Mouse (Mus musculus) liver, postnatal 0 days (tissue): ENCODE results near the gene Ggn. TPM values are rescaled to one million over a fixed set of nuclear protein-coding genes. Genes with fewer than 3 reads are reported as not detected.

Source experiments
- ATAC-seq: fragments of 200-750 bp; cut with Nextera tagmentation; 2 replicates; pipeline ENCODE4 v1.8.0; 2017; ENCODE audit warnings: mild to moderate bottlenecking, moderate library complexity
- DNase-seq: peaks from one replicate; pipeline ENCODE4 v3.0.0-alpha.2; 2016
- H3K27ac ChIP-seq: fragments of 300-500 bp; sonication (generic); 2 replicates; pipeline ENCODE4 v1.5.1; 2014; ENCODE audit warnings: antibody characterized with exemption, moderate library complexity, mild to moderate bottlenecking, low read depth
- H3K27me3 ChIP-seq: fragments of 300-500 bp; sonication (generic); 2 replicates; pipeline ENCODE4 v1.6.1; 2014; ENCODE audit warnings: low read length, control low read depth, mixed read lengths; ENCODE audit not compliant: insufficient read depth
- H3K36me3 ChIP-seq: fragments of 300-500 bp; sonication (generic); replicated peaks from 2 replicates; pipeline ENCODE4 v1.6.1; 2014; ENCODE audit warnings: mild to moderate bottlenecking, control low read depth, low read length, moderate library complexity, mixed read lengths; ENCODE audit not compliant: insufficient read depth
- H3K4me1 ChIP-seq: fragments of 300-500 bp; sonication (generic); 2 replicates; pipeline ENCODE4 v1.6.1; 2014; ENCODE audit warnings: antibody characterized with exemption, mild to moderate bottlenecking, control low read depth; ENCODE audit not compliant: insufficient read depth
- H3K4me2 ChIP-seq: fragments of 300-500 bp; sonication (generic); 2 replicates; pipeline ENCODE4 v1.6.1; 2014; ENCODE audit warnings: low read depth, mild to moderate bottlenecking, low read length, moderate library complexity, mixed read lengths
- H3K4me3 ChIP-seq: fragments of 300-500 bp; sonication (generic); 2 replicates; pipeline ENCODE4 v1.5.1; 2014; ENCODE audit warnings: low read depth, low read length
- H3K9ac ChIP-seq: fragments of 300-500 bp; sonication (generic); replicated peaks from 2 replicates; pipeline ENCODE4 v1.6.1; 2014; ENCODE audit warnings: mild to moderate bottlenecking, moderate library complexity
- H3K9me3 ChIP-seq: fragments of 300-500 bp; sonication (generic); 2 replicates; pipeline ENCODE4 v1.6.1; 2016; ENCODE audit warnings: mild to moderate bottlenecking, control low read depth, low read length, mixed read lengths
- CTCF ChIP-seq: sonication (generic); IDR thresholded peaks from 2 replicates; pipeline ENCODE4 v1.5.1; 2016; ENCODE audit warnings: antibody characterized with exemption, low read depth
- EP300 ChIP-seq: IDR thresholded peaks from 2 replicates; pipeline ENCODE4 v1.6.1; 2016; ENCODE audit warnings: antibody characterized with exemption, low read depth, mild to moderate bottlenecking
- WGBS: fragments of 180-500 bp; shearing (Covaris S2); extraction: QIAGEN DNeasy Blood & Tissue Kit; methylation state at CpG from one replicate; pipeline ENCODE4 v1.1.7; 2014; ENCODE audit not compliant: insufficient replicate concordance; 5-methylcytosine and 5-hydroxymethylcytosine counted together
- polyA plus RNA-seq: library from polyadenylated mRNA; unstranded; fragments of >200 nt; fragmentation: Nextera tagmentation; extraction: Ambion mirVana; gene quantifications from 2 replicates; pipeline ENCODE4 v1.2.1, GENCODE M21; 2015

Gene Ggn
- polyA plus RNA-seq, 1 experiment from 2014 or later = not detected

- Histone ChIP-seq H3K4me2 (no peak overlapping the region), H3K36me3 (no peaks in the 10 kb centered on the region), H3K27ac (no peak overlapping the region), H3K27me3 (no peaks in the 10 kb centered on the region), H3K4me1 (peaks cover 4% of the 10 kb centered on the region; the same call in 1 of the 2 replicates), H3K9me3 (no peaks in the 10 kb centered on the region), H3K4me3 (no peak overlapping the region), H3K9ac (no peak overlapping the region)
- DNase-seq (no peak), ATAC-seq (no peak)
- WGBS = 61% methylated on average over 4 of the region's 4 CpGs
- TF ChIP-seq CTCF (no peak), EP300 (no peak)
These were observed 26.0 kb upstream of the Ggn start for GRCm38 (mm10) chr7:29144006-29144405.

GRCm38 (mm10) chr7:29146625-29147367, 23.2 kb upstream of the Ggn start:
- Histone ChIP-seq H3K9ac (no peak overlapping the region), H3K9me3 (no peaks in the 10 kb centered on the region), H3K36me3 (no peaks in the 10 kb centered on the region), H3K4me3 (no peak overlapping the region), H3K27me3 (no peaks in the 10 kb centered on the region), H3K27ac (no peak overlapping the region), H3K4me1 (peaks cover 4% of the 10 kb centered on the region; the same call in 1 of the 2 replicates), H3K4me2 (no peak overlapping the region)
- WGBS = 70% methylated on average over 7 of the region's 7 CpGs
- TF ChIP-seq CTCF = no peak
- TF ChIP-seq EP300 = no peak
- no peak for DNase-seq
- ATAC-seq = no peak

- ATAC-seq (no peak), DNase-seq (no peak)
- Histone ChIP-seq H3K4me3 (no peak overlapping the region), H3K9ac (no peak overlapping the region), H3K27me3 (no peaks in the 10 kb centered on the region), H3K36me3 (no peaks in the 10 kb centered on the region), H3K4me2 (no peak overlapping the region), H3K4me1 (peaks cover 4% of the 10 kb centered on the region; the same call in 1 of the 2 replicates), H3K27ac (no peak overlapping the region), H3K9me3 (no peaks in the 10 kb centered on the region)
- 83% methylated on average over 15 of the region's 15 CpGs for WGBS
- TF ChIP-seq CTCF = no peak
- TF ChIP-seq EP300 = no peak
These were observed 21.2 kb upstream of the Ggn start for GRCm38 (mm10) chr7:29148771-29149170.

- DNase-seq (no peak), ATAC-seq (no peak)
- Histone ChIP-seq H3K9me3 (peaks cover 3% of the 10 kb centered on the region; the same call in 1 of the 2 replicates), H3K4me3 (no peak overlapping the region), H3K4me2 (no peak overlapping the region), H3K27ac (no peak overlapping the region), H3K9ac (no peak overlapping the region), H3K4me1 (peaks cover 12% of the 10 kb centered on the region), H3K27me3 (no peaks in the 10 kb centered on the region), H3K36me3 (peaks cover 6% of the 10 kb centered on the region; the same call in 1 of the 2 replicates)
- WGBS = 68% methylated on average over 10 of the region's 10 CpGs
- no peak for TF ChIP-seq CTCF
- no peak for TF ChIP-seq EP300
These were observed 18.5 kb upstream of the Ggn start for GRCm38 (mm10) chr7:29151486-29151885.

GRCm38 (mm10) chr7:29154018-29154720, 15.8 kb upstream of the Ggn start:
- 90% methylated on average over 14 of the region's 14 CpGs for WGBS
- H3K27ac ChIP-seq = no peak overlapping the region
- peak; percentile 33 for TF ChIP-seq CTCF
- TF ChIP-seq EP300 = no peak
- no peak overlapping the region for H3K9ac ChIP-seq
- H3K4me3 ChIP-seq = no peak overlapping the region
- H3K27me3 ChIP-seq = peaks cover 10% of the 10 kb centered on the region
- ATAC-seq (no peak), DNase-seq (no peak)
- H3K9me3 ChIP-seq = peaks cover 3% of the 10 kb centered on the region; the same call in 1 of the 2 replicates
- H3K4me2 ChIP-seq = no peak overlapping the region
- H3K36me3 ChIP-seq = peaks cover 6% of the 10 kb centered on the region; the same call in 1 of the 2 replicates
- peaks cover 14% of the 10 kb centered on the region for H3K4me1 ChIP-seq

- ATAC-seq (peak; percentile 91), DNase-seq (peak; percentile 92)
- Histone ChIP-seq H3K9ac (peak overlapping the region; percentile 85), H3K4me1 (peaks cover 14% of the 10 kb centered on the region), H3K4me3 (peak overlapping the region; percentile 84), H3K27me3 (peaks cover 11% of the 10 kb centered on the region), H3K9me3 (peaks cover 3% of the 10 kb centered on the region; the same call in 1 of the 2 replicates), H3K4me2 (peak overlapping the region; percentile 100), H3K36me3 (peaks cover 6% of the 10 kb centered on the region; the same call in 1 of the 2 replicates), H3K27ac (peak overlapping the region; percentile 84)
- TF ChIP-seq EP300 (no peak), CTCF (peak; percentile 34)
- 13% methylated on average over 36 of the region's 37 CpGs for WGBS
These were observed 14.7 kb upstream of the Ggn start for GRCm38 (mm10) chr7:29155196-29155837.
